Mouse (Mus musculus) bone marrow, adult 2 months (tissue): Measurements from ENCODE around the gene Lrrc8b.

Experiments
- CTCF ChIP-seq: fragments of 200-500 bp; IDR thresholded peaks from 2 replicates; pipeline ENCODE4 v1.5.1; 2011; ENCODE audit warnings: low read length, control low read depth; ENCODE audit not compliant: control insufficient read depth, insufficient read depth
- POLR2A ChIP-seq: fragments of 200-500 bp; IDR thresholded peaks from 2 replicates; pipeline ENCODE4 v1.6.1; 2011; ENCODE audit warnings: low read depth, mild to moderate bottlenecking, control low read depth, low read length, borderline replicate concordance; ENCODE audit not compliant: control insufficient read depth

DNA sequence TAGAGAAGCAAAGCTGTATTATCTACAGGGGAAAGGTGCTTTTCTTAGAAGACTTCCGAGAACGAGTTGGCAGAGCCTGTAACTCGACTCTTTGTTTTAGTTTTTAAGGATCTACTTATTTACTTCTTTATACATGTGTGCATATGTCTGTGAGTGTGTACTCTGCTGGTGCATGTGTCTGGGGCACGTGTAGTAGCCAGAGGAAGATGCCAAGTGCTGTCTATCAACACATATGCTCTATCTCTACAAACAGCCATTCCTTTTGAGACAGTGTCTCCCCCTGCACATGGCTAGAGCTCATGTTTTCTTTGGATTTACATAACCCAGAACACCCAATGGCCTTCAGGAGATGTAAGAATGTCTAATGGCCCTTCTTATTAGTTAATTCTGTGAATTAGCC is 96.7 kb downstream of the Lrrc8b start:
- TF ChIP-seq CTCF (no peak), POLR2A (no peak)
